Mouse (Mus musculus) midbrain, embryonic 15.5 days (tissue): ENCODE data around the gene Mta3. TPM values are rescaled to one million over a fixed set of nuclear protein-coding genes. Genes with fewer than 3 reads are reported as not detected.

Experiments
- ATAC-seq: fragments of 200-750 bp; cut with Nextera tagmentation; replicated peaks from 2 replicates; pipeline ENCODE4 v1.8.0; 2017; ENCODE audit warnings: moderate TSS enrichment
- H3K27ac ChIP-seq: fragments of 300-500 bp; sonication (generic); 2 replicates; pipeline ENCODE4 v1.5.1; 2015; ENCODE audit warnings: mild to moderate bottlenecking, inconsistent platforms
- H3K27me3 ChIP-seq: fragments of 300-500 bp; sonication (generic); replicated peaks from 2 replicates; pipeline ENCODE4 v1.6.1; 2015; ENCODE audit warnings: inconsistent platforms
- H3K36me3 ChIP-seq: fragments of 300-500 bp; sonication (generic); replicated peaks from 2 replicates; pipeline ENCODE4 v1.6.1; 2015; ENCODE audit warnings: inconsistent platforms
- H3K4me1 ChIP-seq: fragments of 300-500 bp; sonication (generic); 2 replicates; pipeline ENCODE4 v1.6.1; 2015; ENCODE audit warnings: inconsistent platforms
- H3K4me2 ChIP-seq: fragments of 300-500 bp; sonication (generic); 2 replicates; pipeline ENCODE4 v1.6.1; 2015; ENCODE audit warnings: inconsistent platforms, mild to moderate bottlenecking, moderate library complexity
- H3K4me3 ChIP-seq: fragments of 300-500 bp; sonication (generic); 2 replicates; pipeline ENCODE4 v1.5.1; 2015; ENCODE audit warnings: mild to moderate bottlenecking, inconsistent platforms
- H3K9ac ChIP-seq: fragments of 300-500 bp; sonication (generic); 2 replicates; pipeline ENCODE4 v1.6.1; 2015; ENCODE audit warnings: mild to moderate bottlenecking, inconsistent platforms
- H3K9me3 ChIP-seq: fragments of 300-500 bp; sonication (generic); 2 replicates; pipeline ENCODE4 v1.6.1; 2016; ENCODE audit warnings: inconsistent platforms
- WGBS: fragments of 180-500 bp; shearing (Covaris S2); methylation state at CpG from one replicate; pipeline ENCODE4 v1.1.7; 2015; ENCODE audit warnings: mixed read lengths; 5-methylcytosine and 5-hydroxymethylcytosine counted together
- polyA plus RNA-seq: library from polyadenylated mRNA; unstranded; fragments of >200 nt; fragmentation: Nextera tagmentation; extraction: Ambion mirVana; gene quantifications from 2 replicates; pipeline ENCODE4 v1.2.1, GENCODE M21; 2015

Mta3 gene
- polyA plus RNA-seq = 32.9 and 35.8 TPM in 2 replicates

- ATAC-seq = peak; percentile 85
- Histone ChIP-seq H3K9me3 (no peaks in the 10 kb centered on the region), H3K36me3 (no peaks in the 10 kb centered on the region), H3K9ac (peak within 1 kb of the TSS; percentile 63), H3K4me2 (peak within 1 kb of the TSS; percentile 88), H3K27me3 (no peaks in the 10 kb centered on the region), H3K4me1 (peaks cover 23% of the 10 kb centered on the region), H3K27ac (peak within 1 kb of the TSS; percentile 79), H3K4me3 (peak within 1 kb of the TSS; percentile 73)
- WGBS = 2% methylated on average over 24 of the region's 56 CpGs
These were observed at the start of gene Mta3 for GRCm38 (mm10) chr17:83706116-83706593. Gene Mta3 (plus strand): TSS chr17:83706163.

- WGBS = 78% methylated on average over 9 of the region's 9 CpGs
These were observed 48.6 kb upstream of the Mta3 start for GRCm38 (mm10) chr17:83657375-83657774.

GRCm38 (mm10) chr17:83658943-83659342, 47.0 kb upstream of the Mta3 start:
- H3K36me3 ChIP-seq = no peaks in the 10 kb centered on the region
- H3K27me3 ChIP-seq = no peaks in the 10 kb centered on the region
- no peak overlapping the region for H3K4me3 ChIP-seq
- 71% methylated on average over 1 of the region's 1 CpGs for WGBS
- no peaks in the 10 kb centered on the region for H3K9me3 ChIP-seq
- no peaks in the 10 kb centered on the region for H3K4me1 ChIP-seq
- H3K4me2 ChIP-seq = no peak overlapping the region
- ATAC-seq = no peak
- no peak overlapping the region for H3K27ac ChIP-seq
- no peak overlapping the region for H3K9ac ChIP-seq

More at GRCm38 (mm10) chr17:83657375-83657774, 48.6 kb upstream of the Mta3 start:
- Histone ChIP-seq H3K9ac (no peak overlapping the region), H3K9me3 (no peaks in the 10 kb centered on the region), H3K27ac (no peak overlapping the region), H3K36me3 (no peaks in the 10 kb centered on the region), H3K4me1 (no peaks in the 10 kb centered on the region), H3K27me3 (no peaks in the 10 kb centered on the region), H3K4me3 (no peak overlapping the region), H3K4me2 (no peak overlapping the region)
- ATAC-seq = no peak

- no peaks in the 10 kb centered on the region for H3K4me1 ChIP-seq
- no peaks in the 10 kb centered on the region for H3K9me3 ChIP-seq
- no peak overlapping the region for H3K4me3 ChIP-seq
- no peak overlapping the region for H3K9ac ChIP-seq
- 42% methylated on average over 8 of the region's 8 CpGs for WGBS
- ATAC-seq = no peak
- H3K27ac ChIP-seq = no peak overlapping the region
- H3K27me3 ChIP-seq = no peaks in the 10 kb centered on the region
- H3K36me3 ChIP-seq = no peaks in the 10 kb centered on the region
- H3K4me2 ChIP-seq = no peak overlapping the region
These were observed 41.2 kb upstream of the Mta3 start for GRCm38 (mm10) chr17:83664761-83665160.

GRCm38 (mm10) chr17:83666597-83667287, 39.2 kb upstream of the Mta3 start:
- 82% methylated on average over 13 of the region's 13 CpGs for WGBS
- no peak for ATAC-seq
- H3K36me3 ChIP-seq = no peaks in the 10 kb centered on the region

GRCm38 (mm10) chr17:83667934-83668690, 37.9 kb upstream of the Mta3 start:
- Histone ChIP-seq H3K9me3 (no peaks in the 10 kb centered on the region), H3K4me2 (no peak overlapping the region), H3K36me3 (no peaks in the 10 kb centered on the region), H3K27ac (no peak overlapping the region), H3K9ac (no peak overlapping the region), H3K4me1 (no peaks in the 10 kb centered on the region), H3K27me3 (no peaks in the 10 kb centered on the region), H3K4me3 (no peak overlapping the region)
- ATAC-seq = no peak
- WGBS = 89% methylated on average over 3 of the region's 3 CpGs

More at GRCm38 (mm10) chr17:83666597-83667287, 39.2 kb upstream of the Mta3 start:
- Histone ChIP-seq H3K4me3 (no peak overlapping the region), H3K4me2 (no peak overlapping the region), H3K9ac (no peak overlapping the region), H3K27me3 (no peaks in the 10 kb centered on the region), H3K27ac (no peak overlapping the region), H3K4me1 (no peaks in the 10 kb centered on the region), H3K9me3 (no peaks in the 10 kb centered on the region)

GRCm38 (mm10) chr17:83672685-83673084, 33.3 kb upstream of the Mta3 start:
- ATAC-seq = no peak
- H3K4me1 ChIP-seq = no peaks in the 10 kb centered on the region
- no peak overlapping the region for H3K9ac ChIP-seq
- H3K4me3 ChIP-seq = no peak overlapping the region
- H3K27ac ChIP-seq = no peak overlapping the region
- no peak overlapping the region for H3K4me2 ChIP-seq
- 92% methylated on average over 4 of the region's 4 CpGs for WGBS
- no peaks in the 10 kb centered on the region for H3K27me3 ChIP-seq
- no peaks in the 10 kb centered on the region for H3K36me3 ChIP-seq
- no peaks in the 10 kb centered on the region for H3K9me3 ChIP-seq

GRCm38 (mm10) chr17:83677370-83677769, 28.6 kb upstream of the Mta3 start:
- Histone ChIP-seq H3K4me1 (no peaks in the 10 kb centered on the region), H3K9me3 (no peaks in the 10 kb centered on the region), H3K36me3 (no peaks in the 10 kb centered on the region), H3K4me3 (no peak overlapping the region), H3K27me3 (no peaks in the 10 kb centered on the region), H3K27ac (no peak overlapping the region), H3K9ac (no peak overlapping the region), H3K4me2 (no peak overlapping the region)
- ATAC-seq = no peak
- WGBS = 76% methylated on average over 1 of the region's 1 CpGs

- no peak for ATAC-seq
- no peaks in the 10 kb centered on the region for H3K4me1 ChIP-seq
- WGBS = 52% methylated on average over 7 of the region's 7 CpGs
- H3K9me3 ChIP-seq = no peaks in the 10 kb centered on the region
- H3K4me2 ChIP-seq = no peak overlapping the region
- H3K27ac ChIP-seq = no peak overlapping the region
- H3K27me3 ChIP-seq = no peaks in the 10 kb centered on the region
- H3K4me3 ChIP-seq = no peak overlapping the region
- H3K9ac ChIP-seq = no peak overlapping the region
- H3K36me3 ChIP-seq = no peaks in the 10 kb centered on the region
These were observed 24.0 kb upstream of the Mta3 start for GRCm38 (mm10) chr17:83681977-83682376.

- Histone ChIP-seq H3K4me3 (no peak overlapping the region), H3K36me3 (no peaks in the 10 kb centered on the region), H3K9me3 (no peaks in the 10 kb centered on the region), H3K4me1 (no peaks in the 10 kb centered on the region), H3K27ac (no peak overlapping the region), H3K4me2 (no peak overlapping the region), H3K27me3 (no peaks in the 10 kb centered on the region), H3K9ac (no peak overlapping the region)
- ATAC-seq = no peak
- WGBS = 88% methylated on average over 7 of the region's 7 CpGs
These were observed 21.5 kb upstream of the Mta3 start for GRCm38 (mm10) chr17:83684475-83684874.

GRCm38 (mm10) chr17:83690418-83690817, 15.5 kb upstream of the Mta3 start:
- Histone ChIP-seq H3K9ac (no peak overlapping the region), H3K27me3 (no peaks in the 10 kb centered on the region), H3K4me2 (no peak overlapping the region), H3K4me1 (no peaks in the 10 kb centered on the region), H3K27ac (no peak overlapping the region), H3K36me3 (no peaks in the 10 kb centered on the region), H3K4me3 (no peak overlapping the region), H3K9me3 (no peaks in the 10 kb centered on the region)
- WGBS = 67% methylated on average over 2 of the region's 2 CpGs
- ATAC-seq = no peak

- no peak for ATAC-seq
- Histone ChIP-seq H3K4me3 (no peak overlapping the region), H3K4me1 (no peaks in the 10 kb centered on the region), H3K9me3 (no peaks in the 10 kb centered on the region), H3K27me3 (no peaks in the 10 kb centered on the region), H3K9ac (no peak overlapping the region), H3K27ac (no peak overlapping the region), H3K4me2 (no peak overlapping the region), H3K36me3 (no peaks in the 10 kb centered on the region)
- 75% methylated on average over 4 of the region's 4 CpGs for WGBS
These were observed 14.6 kb upstream of the Mta3 start for GRCm38 (mm10) chr17:83691379-83691778.
